Mouse (Mus musculus) ES-E14 (cell line): ENCODE measurements around the gene Nup107. TPM values are rescaled to one million over a fixed set of nuclear protein-coding genes. Genes with fewer than 3 reads are reported as not detected.

Experiments
- DNase-seq: peaks from one replicate; pipeline ENCODE4 v3.0.0-alpha.2; 2013; ENCODE audit warnings: low read depth, low spot score
- H3K27ac ChIP-seq: 2 replicates; pipeline ENCODE4 v1.5.1; 2012; ENCODE audit warnings: low read depth, mild to moderate bottlenecking, low read length, moderate library complexity, mixed read lengths; ENCODE audit not compliant: poor library complexity, insufficient read depth, severe bottlenecking
- H3K36me3 ChIP-seq: 2 replicates; pipeline ENCODE4 v1.6.1; 2012; ENCODE audit warnings: mild to moderate bottlenecking, low read length, moderate library complexity, mixed read lengths; ENCODE audit not compliant: control insufficient read depth, poor library complexity, insufficient read depth, severe bottlenecking
- H3K4me1 ChIP-seq, 2 experiments: fragments of 150-350 bp in 1 of 2; sonication (generic) in 1 of 2; 2 replicates each; pipeline ENCODE4 v1.6.1; 2012; ENCODE audit warnings: low read length in 2 of 2, mild to moderate bottlenecking in 1 of 2, mixed read lengths in 1 of 2; ENCODE audit not compliant: control insufficient read depth in 2 of 2, insufficient read depth in 2 of 2, poor library complexity in 1 of 2
- H3K4me3 ChIP-seq, 2 experiments: fragments of 150-350 bp in 1 of 2; sonication (generic) in 1 of 2; 2 replicates each; pipeline ENCODE4 v1.5.1; 2012; ENCODE audit warnings: low read length in 2 of 2, low read depth in 1 of 2, mild to moderate bottlenecking in 1 of 2, mixed read lengths in 1 of 2; ENCODE audit not compliant: insufficient read depth in 1 of 2, poor library complexity in 1 of 2, severe bottlenecking in 1 of 2
- H3K9ac ChIP-seq: 2 replicates; pipeline ENCODE4 v1.6.1; 2012; ENCODE audit warnings: low read depth, mild to moderate bottlenecking, low read length, mixed read lengths; ENCODE audit not compliant: poor library complexity, insufficient read depth, severe bottlenecking
- H3K9me3 ChIP-seq: fragments of 150-350 bp; sonication (generic); 2 replicates; pipeline ENCODE4 v1.6.1; 2012; ENCODE audit warnings: low read depth, mild to moderate bottlenecking, low read length; ENCODE audit not compliant: control insufficient read depth, insufficient read depth
- CHD2 ChIP-seq: IDR thresholded peaks from 2 replicates; pipeline ENCODE4 v1.6.1; 2014; ENCODE audit warnings: mild to moderate bottlenecking, low read depth, low read length, inconsistent platforms
- HCFC1 ChIP-seq: IDR thresholded peaks from 2 replicates; pipeline ENCODE4 v1.6.1; 2012; ENCODE audit warnings: low read length, inconsistent platforms, borderline replicate concordance; ENCODE audit not compliant: insufficient read depth
- MAFK ChIP-seq: IDR thresholded peaks from 2 replicates; pipeline ENCODE4 v1.6.1; 2014; ENCODE audit warnings: mild to moderate bottlenecking, low read depth, low read length, inconsistent platforms; ENCODE audit not compliant: insufficient read depth
- ZC3H11A ChIP-seq: IDR thresholded peaks from 2 replicates; pipeline ENCODE4 v1.6.1; 2012; ENCODE audit warnings: low read depth, mild to moderate bottlenecking, inconsistent platforms, low read length, borderline replicate concordance
- ZNF384 ChIP-seq: IDR thresholded peaks from 2 replicates; pipeline ENCODE4 v1.6.1; 2012; ENCODE audit warnings: low read depth, low read length, inconsistent platforms
- in situ Hi-C, 2 experiments: fragments of 600-800 bp; cut with MboI; formaldehyde crosslinking; loops; one replicate each; pipeline ENCODE4 v1.15.1; 2025; ENCODE audit warnings: low sequenced_read_pairs in 2 of 2, inconsistent platforms in 1 of 2; ENCODE audit not compliant: unreplicated experiment in 2 of 2
- total RNA-seq: library from RNA; depleted of rRNA; stranded (reverse); fragments of 300-350 nt; gene quantifications from 2 replicates; pipeline ENCODE4 v1.2.3, GENCODE M21; 2012

The Nup107 gene
- total RNA-seq, 1 experiment = 80.8 TPM

DNA sequence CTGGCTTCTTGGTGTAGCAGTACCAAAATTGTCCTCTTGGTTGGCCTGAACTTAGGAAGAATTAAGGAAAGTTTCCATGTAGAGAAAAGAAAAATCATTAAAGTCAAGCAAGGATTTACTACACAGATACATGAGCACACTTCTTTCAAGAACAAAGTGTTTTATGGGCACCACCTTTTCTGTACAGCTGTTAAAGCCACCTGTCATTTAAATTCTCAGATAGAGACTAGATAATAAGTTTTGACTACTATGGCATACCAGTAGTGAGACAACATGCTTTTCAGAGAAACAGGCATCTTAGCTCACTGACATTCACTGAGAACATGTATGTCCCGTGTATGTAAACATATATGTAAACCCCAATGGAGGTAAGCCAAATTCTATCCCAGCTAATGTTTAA, 2.5 kb downstream of the Nup107 start:
- DNase-seq = no peak

DNA sequence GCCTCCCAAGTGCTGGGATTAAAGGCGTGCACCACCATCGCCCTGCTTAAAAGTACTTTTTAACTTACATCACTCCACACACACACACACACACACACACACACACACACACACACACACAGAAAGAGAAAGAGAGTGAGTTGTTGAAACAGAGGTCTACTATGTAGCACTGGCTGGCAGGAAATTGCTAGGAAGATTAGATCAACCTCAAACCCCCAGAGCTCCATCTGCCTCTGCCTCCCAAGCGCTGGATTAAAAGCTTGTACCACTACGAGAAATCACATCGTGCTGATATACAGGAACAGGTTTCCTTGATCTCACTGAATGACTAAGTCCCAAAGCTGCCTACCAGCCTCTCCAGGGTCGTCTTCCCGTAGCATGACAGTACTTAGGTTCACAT, 7.9 kb downstream of the Nup107 start:
- Histone ChIP-seq H3K4me1 (0 out of 4 replicates have a peak, but pooled peaks cover 0 to 2% of the 10 kb centered on the region in 2 experiments), H3K4me3 (no peak overlapping the region), H3K9ac (no peak overlapping the region), H3K9me3 (no peaks in the 10 kb centered on the region), H3K27ac (no peak overlapping the region), H3K36me3 (peaks cover 49% of the 10 kb centered on the region)
- in situ Hi-C loops = no loop called here
- DNase-seq = no peak
- TF ChIP-seq MAFK = no peak
- TF ChIP-seq ZNF384 = no peak
- no peak for TF ChIP-seq HCFC1
- TF ChIP-seq CHD2 = no peak
- no peak for TF ChIP-seq ZC3H11A

More for the DNA sequence above, 2.5 kb downstream of the Nup107 start:
- in situ Hi-C loops = no loop called here
- no peaks in the 10 kb centered on the region for H3K9me3 ChIP-seq
- H3K4me3 ChIP-seq = no peak overlapping the region
- H3K9ac ChIP-seq = no peak overlapping the region
- peaks cover 0 to 4% of the 10 kb centered on the region in 2 experiments; a peak in 3 of 4 replicates for H3K4me1 ChIP-seq
- peaks cover 16% of the 10 kb centered on the region; the same call in 1 of the 2 replicates for H3K36me3 ChIP-seq
- H3K27ac ChIP-seq = no peak overlapping the region
- TF ChIP-seq CHD2 (no peak), MAFK (no peak), ZNF384 (no peak), ZC3H11A (no peak), HCFC1 (no peak)

DNA sequence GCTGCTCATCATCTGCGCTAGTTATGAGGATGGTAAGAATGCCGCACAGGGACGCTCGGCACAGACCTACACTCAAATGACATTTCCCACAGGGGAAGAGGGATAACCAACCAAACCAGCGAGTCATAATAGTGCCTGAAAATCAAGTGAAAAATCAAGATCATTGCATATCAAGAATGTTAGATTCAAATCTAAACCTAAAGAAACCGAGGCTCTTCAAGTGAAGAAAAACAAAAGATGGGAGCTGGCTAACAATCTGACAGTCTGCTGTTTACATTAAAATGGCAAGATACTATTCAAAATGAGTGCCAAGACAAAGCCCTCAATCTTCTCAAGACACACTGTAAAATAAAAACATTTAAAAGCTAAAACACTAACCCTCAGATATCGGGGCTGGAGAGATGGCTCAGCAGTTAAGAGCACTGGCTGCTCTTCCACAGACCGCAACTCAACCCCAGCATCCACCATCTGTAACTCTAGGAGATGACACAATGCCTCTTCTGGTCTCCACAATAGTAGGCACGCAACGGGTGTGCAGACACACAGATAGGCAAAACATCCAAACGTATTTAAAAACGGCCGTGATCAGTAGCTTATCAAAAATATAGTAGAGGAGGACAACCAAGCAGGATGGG, 8.6 kb downstream of the Nup107 start:
- H3K9me3 ChIP-seq = no peaks in the 10 kb centered on the region
- H3K27ac ChIP-seq = no peak overlapping the region
- no peak for DNase-seq
- H3K9ac ChIP-seq = no peak overlapping the region
- peaks cover 52% of the 10 kb centered on the region for H3K36me3 ChIP-seq
- 0 out of 4 replicates have a peak, but pooled peaks cover 0 to 2% of the 10 kb centered on the region in 2 experiments for H3K4me1 ChIP-seq
- in situ Hi-C loops = no loop called here
- no peak overlapping the region for H3K4me3 ChIP-seq
- TF ChIP-seq ZNF384 (no peak), MAFK (no peak), ZC3H11A (no peak), HCFC1 (no peak), CHD2 (no peak)

DNA sequence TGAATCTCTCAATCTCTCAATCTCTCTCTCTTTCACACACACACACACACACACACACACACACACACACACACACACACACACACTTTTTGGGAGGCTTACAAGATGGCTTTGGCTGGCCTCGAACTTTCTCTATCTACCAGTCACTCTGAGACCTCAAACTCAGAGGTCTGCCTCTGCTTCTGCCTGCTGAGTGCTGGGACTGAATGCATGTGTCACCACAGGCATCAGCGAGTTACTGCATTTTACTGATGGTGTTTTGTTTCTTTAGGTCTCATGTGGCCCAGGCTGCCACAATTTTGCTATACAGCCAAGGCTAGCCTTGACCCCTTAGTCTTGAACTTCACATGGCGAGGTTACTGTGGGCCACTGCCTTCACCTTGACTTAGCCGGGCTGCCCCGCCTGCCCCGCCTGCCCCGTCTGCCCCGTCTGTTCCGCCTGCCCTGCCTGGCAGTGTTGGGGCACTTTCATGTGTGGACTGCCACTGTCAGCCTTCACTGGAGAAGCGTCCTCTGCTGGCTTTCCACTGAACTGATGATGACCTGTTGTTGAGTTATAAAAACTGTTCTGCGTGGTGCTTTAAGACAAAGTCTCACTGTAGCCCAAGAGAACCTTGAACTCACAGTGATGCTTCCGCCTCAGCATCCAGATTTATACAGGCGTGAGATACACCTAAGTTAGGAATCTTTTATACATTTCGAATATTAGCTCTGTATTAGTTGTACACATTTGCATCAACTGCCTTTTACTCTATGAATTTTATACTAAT, 9.8 kb downstream of the Nup107 start:
- H3K4me1 ChIP-seq = 0 out of 4 replicates have a peak, but pooled peaks cover 0 to 2% of the 10 kb centered on the region in 2 experiments
- DNase-seq = no peak
- peaks cover 58% of the 10 kb centered on the region for H3K36me3 ChIP-seq
- no peak overlapping the region for H3K4me3 ChIP-seq
- H3K9me3 ChIP-seq = no peaks in the 10 kb centered on the region
- H3K9ac ChIP-seq = no peak overlapping the region
- in situ Hi-C loops = no loop called here
- TF ChIP-seq ZC3H11A (no peak), MAFK (no peak), ZNF384 (no peak), CHD2 (no peak), HCFC1 (no peak)
- no peak overlapping the region for H3K27ac ChIP-seq
